Mouse (Mus musculus) cerebellum, adult (tissue): ENCODE data around the gene S100a7a.

Source experiments
- ATAC-seq: cut with Nextera tagmentation; 2 replicates; pipeline ENCODE4 v1.9.2; 2017; ENCODE audit warnings: mild to moderate bottlenecking, moderate library complexity, mixed read lengths; ENCODE audit not compliant: insufficient number of reproducible peaks, low FRiP score, low TSS enrichment

S100a7a gene

DNA sequence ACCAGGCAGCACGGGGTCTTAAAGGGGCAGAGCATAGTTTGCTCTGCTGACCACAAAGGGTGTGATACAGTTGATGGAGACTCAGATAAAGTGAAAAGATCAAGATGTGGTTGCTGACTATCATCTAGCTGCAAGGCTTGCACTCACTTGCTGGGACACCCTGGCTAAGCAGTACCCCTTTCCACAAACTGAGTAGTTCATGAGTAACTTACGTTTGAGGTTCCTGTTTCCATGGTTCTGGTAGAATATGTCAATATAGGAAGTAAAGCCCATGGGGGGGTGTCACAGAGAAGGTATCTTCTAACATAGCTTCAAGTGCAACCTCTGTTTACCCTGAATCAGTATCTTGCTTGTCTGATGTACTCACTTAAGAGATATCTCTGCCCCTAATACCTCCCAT is 39.7 kb downstream of the S100a7a start:
- no peak for ATAC-seq

DNA sequence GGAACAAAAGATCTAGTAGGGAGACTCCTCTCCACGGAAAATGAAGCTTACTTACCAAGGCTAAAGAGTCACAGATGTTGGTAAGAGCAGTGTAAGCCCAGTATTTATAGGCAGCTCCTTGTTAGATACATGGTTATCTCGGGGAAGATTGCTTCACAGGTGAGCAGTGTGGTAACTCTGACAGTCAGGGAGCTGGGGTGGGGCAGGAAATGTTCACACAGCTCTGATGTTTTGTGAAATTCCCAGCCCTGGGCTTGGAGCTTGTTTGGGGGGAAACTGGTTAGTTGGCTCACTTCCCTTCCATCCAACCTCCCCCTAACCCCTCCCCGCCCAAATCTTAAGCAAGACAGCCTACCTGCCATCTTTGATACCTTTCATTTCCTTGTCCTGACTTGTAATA is 41.8 kb downstream of the S100a7a start, which contains the start of gene S100a9:
S100a9 (minus strand) TSS at position 109 of the 400 bp plus-strand sequence.
- ATAC-seq: no peak

DNA sequence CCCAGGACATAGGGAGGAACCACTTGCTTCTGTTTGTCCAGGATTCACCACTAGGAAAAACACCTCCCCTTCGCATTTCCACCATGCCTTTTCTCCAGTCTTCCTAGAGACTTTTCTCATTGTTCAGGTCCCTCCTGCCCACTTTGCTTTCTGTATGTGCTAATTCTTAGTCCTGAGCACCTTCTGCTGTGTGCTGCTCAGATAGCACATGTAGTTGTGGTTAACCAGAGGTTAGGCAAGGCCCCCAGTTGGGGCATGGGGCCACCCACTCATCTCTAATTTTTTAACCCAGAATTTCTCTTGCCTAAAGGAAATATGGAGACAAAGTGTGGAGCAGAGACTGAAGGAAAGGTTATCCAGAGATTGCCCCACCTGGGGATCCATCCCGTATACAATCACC is 48.4 kb downstream of the S100a7a start:
- ATAC-seq: no peak
